Mouse (Mus musculus) cerebellum, adult 8-10 months (tissue): ENCODE results near the gene Aldh3a2.
"Not testable (repeated sequence)": the region's sequence is repeated elsewhere in the genome, so short reads cannot be mapped to it uniquely, and the experiment has no call there.

ENCODE experiments used
- DNase-seq: peaks from one replicate; pipeline ENCODE4 v3.0.0; 2022

The Aldh3a2 gene

GRCm38 (mm10) chr11:61266551-61267533, at the start of gene Aldh3a2:
Gene Aldh3a2, minus strand, starts transcription at chr11:61267464.
- peak; percentile 95 for DNase-seq

DNA sequence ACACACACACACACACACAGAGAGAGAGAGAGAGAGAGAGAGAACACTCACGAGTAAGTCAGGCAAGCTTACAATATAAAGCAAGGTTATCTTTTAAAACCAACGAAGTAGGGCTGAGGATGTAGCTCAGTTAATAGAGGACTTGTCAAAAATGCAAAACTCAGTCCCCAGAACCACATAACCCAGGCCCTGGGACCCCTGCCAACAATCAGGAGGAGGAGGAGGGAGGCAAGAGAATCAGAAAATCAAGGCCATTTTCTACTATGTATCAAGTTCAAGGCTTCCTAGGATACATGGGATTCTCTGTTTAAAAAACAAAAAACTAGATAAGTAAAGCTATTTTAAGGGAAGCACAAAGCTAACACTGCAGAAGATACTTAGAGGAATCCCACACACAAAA, 49.6 kb upstream of the Aldh3a2 start:
- no peak for DNase-seq

GRCm38 (mm10) chr11:61310321-61310720, 43.1 kb upstream of the Aldh3a2 start:
- DNase-seq, result no peak

DNA sequence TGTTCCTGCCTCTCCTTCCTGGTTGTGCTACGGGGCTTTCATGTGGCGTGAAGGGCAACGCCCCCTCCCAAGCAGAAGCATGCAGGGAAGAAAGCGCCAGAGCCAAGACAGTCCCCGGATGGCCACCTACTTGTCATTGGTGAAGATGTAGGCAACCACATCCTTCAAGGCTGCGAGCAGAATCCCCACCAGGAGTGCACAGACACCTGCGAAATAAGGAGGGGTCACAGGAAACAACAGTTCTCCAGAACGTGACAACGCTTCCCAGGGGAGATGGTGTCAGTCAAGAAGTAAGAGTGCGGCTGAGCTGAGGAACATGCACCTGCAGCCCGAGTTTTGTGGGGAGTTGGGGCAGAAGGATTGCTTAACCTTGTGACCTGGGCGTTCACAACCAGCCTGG, 42.6 kb upstream of the Aldh3a2 start:
- no peak for DNase-seq

- DNase-seq, result no peak
These were observed 40.5 kb upstream of the Aldh3a2 start for GRCm38 (mm10) chr11:61307795-61308194.

DNA sequence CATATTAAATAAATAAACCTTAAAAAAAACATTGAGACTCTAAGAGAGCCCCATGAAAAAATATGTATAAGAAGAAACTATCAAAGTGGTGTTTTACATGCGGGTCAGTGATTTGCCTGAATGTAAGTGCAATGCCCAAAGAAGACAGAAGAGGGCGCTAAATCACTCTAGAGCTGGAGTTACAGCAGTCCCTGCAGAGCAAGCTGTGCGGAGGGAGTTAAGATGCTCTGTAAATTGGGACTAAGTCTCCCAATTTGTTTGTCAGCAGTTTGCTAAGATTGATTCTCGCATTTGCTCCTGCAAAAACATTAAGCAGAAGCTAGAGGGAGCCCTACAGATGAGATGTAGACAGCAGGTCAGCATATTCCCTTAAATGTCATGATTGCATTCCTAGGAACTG, 38.1 kb upstream of the Aldh3a2 start:
- peak; percentile 30 for DNase-seq

DNA sequence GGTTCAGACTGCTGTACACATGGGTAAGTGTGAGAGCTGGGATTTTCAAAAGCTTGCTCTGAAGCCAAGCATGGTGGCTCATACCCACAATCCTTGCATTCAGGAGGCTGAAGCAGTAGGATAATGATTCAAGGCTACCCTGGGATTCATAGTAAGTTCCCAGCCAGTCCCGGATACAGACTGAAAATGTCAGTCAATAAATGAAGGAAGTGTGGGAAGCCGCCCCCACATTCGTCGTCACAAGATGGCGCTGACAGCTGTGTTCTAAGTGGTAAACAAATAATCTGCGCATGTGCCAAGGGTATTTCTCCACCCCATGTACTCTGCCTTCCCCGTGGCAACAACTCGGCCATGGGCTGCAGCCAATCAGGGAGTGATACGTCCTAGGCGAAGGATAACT, 37.3 kb upstream of the Aldh3a2 start:
- not testable (repeated sequence) for DNase-seq

- DNase-seq, result no peak
These were observed 33.6 kb upstream of the Aldh3a2 start for GRCm38 (mm10) chr11:61300716-61301392.

DNA sequence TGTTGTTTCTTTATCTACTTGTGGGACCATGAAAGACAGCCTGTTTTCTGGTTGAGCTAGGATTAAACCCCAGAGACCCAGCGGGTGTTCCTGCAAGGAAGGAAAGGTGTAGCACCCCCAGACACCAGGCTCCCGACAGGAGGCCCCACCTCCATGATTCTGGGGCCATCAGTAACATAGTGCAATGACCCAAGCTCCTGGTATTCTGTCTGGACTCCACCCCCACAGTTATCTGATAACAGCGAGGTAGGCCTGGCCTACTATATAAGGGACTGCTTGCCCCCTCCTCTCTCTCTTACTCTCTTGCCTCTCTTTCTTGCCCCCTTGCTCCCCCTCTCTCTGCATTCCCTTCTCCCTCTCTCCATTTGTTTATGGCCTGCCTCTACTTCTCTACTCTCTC, 32.9 kb upstream of the Aldh3a2 start:
- DNase-seq, result no peak

GRCm38 (mm10) chr11:61297901-61298300, 30.6 kb upstream of the Aldh3a2 start:
- no peak for DNase-seq

DNA sequence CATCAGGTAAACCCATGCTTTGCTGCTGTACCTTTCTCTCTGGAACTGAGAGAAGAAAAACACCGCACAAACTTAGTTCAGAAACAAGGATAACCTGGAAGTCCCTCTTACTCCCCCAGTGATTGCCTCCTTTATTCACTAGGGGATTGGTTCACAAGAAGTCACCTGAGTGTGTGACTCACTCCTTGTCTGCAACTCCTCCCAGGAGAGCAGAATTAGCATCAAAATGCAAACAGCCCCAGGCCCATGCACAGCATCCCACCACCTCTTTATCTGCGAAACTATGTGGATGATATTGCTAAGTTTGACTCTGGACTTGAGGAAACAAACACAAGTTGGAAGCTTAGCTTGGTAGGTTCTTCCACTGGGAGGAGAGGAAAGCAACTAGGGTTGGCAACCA, 30.1 kb upstream of the Aldh3a2 start:
- no peak for DNase-seq

DNA sequence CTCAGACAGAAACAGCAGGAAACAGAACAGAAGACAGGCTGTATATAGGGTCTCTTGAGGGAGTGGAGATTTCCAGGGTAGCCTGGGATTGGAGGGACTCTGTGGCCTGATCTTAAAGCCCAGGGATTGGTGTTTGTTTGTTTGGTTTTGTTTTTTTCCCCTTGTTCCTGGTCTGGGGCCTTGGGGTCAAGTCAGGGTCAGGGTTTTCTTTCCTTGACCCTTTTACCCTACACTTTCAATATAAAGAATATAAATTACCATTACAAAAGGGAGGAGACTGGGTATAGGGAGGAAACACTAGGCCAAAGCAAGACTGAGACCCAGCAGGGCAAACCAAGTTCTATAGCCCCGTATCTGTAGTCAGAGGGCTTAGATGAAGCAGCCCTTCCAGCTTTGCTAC, 29.3 kb upstream of the Aldh3a2 start:
- no peak for DNase-seq

DNA sequence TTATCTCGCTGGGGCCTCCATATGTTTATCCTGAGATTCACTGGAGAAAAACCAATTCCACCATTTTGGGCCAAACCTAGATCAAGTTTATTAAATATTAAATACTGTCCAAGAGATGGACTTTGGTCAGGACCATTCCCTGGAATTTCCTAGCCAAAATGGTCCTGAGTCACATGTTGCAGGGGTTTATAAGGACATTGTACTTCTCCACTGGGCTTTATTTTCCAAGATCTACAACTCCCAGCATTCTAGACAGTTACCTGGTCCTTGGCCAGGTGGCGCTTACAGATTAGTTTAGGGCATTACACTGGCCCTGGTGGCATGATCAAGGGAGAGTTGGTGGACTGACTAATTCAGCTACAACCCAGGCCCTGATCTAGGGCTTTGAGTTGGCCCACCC, 28.3 kb upstream of the Aldh3a2 start:
- no peak for DNase-seq

GRCm38 (mm10) chr11:61294431-61294830, 27.2 kb upstream of the Aldh3a2 start:
- no peak for DNase-seq

- DNase-seq, result no peak
These were observed 26.0 kb upstream of the Aldh3a2 start for GRCm38 (mm10) chr11:61293251-61293650.

GRCm38 (mm10) chr11:61284323-61284722, 17.1 kb upstream of the Aldh3a2 start:
- no peak for DNase-seq

DNA sequence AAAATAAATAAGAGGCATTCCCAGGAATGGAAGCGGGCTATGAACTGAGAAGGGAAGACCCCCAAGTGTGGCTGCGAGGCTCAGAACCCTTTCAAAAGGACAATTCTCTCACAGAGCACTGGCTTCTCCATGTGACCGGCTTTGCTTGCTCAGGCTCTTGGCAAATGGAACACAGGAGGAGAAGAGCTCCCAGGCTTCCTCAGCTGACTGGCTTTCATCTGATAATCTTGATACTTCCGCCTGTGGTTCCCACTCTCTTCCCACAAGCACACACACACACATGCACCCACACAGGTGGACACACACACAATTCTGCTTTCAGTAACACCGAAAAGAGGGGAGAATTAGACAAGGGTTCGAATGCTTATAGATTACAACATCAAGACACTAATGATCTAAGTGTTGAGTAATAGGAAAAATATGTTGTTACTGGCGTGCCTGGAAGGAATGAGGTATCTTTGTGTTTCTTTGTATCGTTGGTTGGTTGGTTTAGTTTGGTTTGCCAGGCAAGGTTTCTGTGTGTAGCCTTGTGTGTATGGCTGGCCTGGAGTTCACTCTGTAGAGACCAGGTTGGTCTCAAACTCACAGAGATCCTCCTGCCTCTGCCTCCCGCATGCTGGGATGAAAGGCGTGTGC, 16.3 kb upstream of the Aldh3a2 start:
- no peak for DNase-seq

- DNase-seq, result no peak
These were observed 11.3 kb upstream of the Aldh3a2 start for GRCm38 (mm10) chr11:61278445-61279077.

DNA sequence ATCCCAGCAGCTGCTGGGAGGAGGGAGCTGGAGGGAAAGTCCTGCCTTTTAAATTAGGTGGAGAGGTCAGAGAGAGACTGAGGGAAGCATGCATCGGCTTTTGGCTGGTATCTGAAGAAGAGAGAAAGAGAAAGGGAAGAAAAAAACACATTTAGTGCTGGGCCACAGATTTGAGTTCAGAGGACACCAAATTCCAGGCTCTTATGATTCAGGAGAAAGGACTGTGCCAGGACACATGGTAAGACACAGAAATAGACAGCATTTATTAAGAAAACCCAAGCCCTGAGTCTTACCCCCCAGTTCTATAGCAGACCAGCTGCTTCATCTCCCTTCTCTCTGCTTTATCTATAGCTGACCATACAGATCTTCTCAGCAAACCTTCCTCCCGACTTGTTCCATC, 10.7 kb upstream of the Aldh3a2 start:
- no peak for DNase-seq

GRCm38 (mm10) chr11:61276482-61276881, 9.2 kb upstream of the Aldh3a2 start:
- no peak for DNase-seq

- DNase-seq, result no peak
These were observed 7.8 kb upstream of the Aldh3a2 start for GRCm38 (mm10) chr11:61275106-61275505.

GRCm38 (mm10) chr11:61274421-61274820, 7.2 kb upstream of the Aldh3a2 start:
- DNase-seq, result no peak

DNA sequence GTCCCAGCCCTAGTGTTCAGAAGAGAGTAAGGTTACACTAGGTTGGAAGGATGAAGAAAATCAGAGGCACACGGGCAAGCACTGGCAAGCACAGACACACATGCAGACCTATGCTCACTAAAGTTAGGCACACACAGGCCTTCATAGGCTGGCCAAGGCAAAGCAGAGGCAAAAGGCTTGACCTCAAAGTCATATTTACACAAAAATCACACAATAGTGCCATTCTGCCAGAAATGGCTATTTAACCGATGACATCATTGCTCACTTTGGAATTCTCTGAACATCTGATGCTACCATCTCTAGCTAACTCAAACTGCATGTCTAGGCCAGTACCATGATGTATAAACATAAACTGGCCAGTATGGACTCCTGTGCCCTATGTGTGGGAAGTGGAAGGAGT, 6.7 kb upstream of the Aldh3a2 start:
- DNase-seq, result no peak
